19 mouse cellular contexts compared by ENCODE assay signal in the genomic region with DNA sequence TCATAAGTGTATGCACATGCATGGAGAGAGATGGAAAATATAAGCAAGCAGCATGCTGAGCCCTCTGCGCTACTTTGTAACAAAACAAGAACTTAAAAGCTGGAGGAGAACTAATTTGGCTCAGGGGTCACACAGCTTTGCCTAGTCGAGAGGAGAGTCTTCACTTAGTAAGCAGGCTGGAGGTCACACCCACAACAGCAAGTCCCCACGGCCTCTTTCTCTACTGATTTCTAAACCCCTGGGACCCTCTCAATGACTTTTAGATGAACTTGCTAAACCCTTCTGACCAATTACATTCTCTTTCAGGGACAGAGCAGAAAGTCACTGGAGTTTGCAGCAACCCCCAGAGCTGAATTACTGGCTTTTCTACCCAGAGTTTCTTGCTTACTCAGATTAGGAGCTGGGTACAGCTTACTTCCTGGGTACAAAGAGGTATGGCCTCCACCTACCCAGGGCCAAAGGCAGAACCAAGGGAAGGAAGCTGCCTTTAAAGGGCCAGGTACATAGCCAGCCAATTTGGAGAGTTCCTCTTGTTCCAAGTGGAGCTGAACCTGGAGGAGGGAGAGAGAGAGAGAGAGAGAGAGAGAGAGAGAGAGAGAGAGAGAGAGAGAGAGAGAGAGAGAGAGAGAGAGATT. TPM values are rescaled to one million over a fixed set of nuclear protein-coding genes. Genes with fewer than 3 reads are reported as not detected.
"Had no signal": no experiment of that assay in that cellular context is flagged by ENCODE, and none has a peak within 500 bp of the region (broad histone marks: within the 10 kb centered on the region; RNA-seq: fewer than 3 reads in every experiment).

No protein-coding gene starts in this region.

- DNase-seq: kidney, postnatal 10 days; kidney, postnatal 4 days; left cerebral cortex, postnatal 4 days; lung, adult 18-20 months; right cerebral cortex, postnatal 14 days; thymus, postnatal 36 days had no signal

RNA-seq across cellular contexts. Expression of a gene that starts 3.4 kb away (rescaled TPM):
- total RNA-seq: layer of hippocampus, adult 2 months; layer of hippocampus, postnatal 10 days; left cerebral cortex, postnatal 10 days; left cerebral cortex, postnatal 4 days; liver, adult 2 months; megakaryocyte-erythroid progenitor cell, adult 5-6 weeks had no signal
- polyA plus RNA-seq: kidney, embryonic 14.5 days; limb, embryonic 13.5 days; liver, adult 2 months; lung, embryonic 16.5 days; midbrain, embryonic 12.5 days; midbrain, embryonic 16.5 days; neural tube, embryonic 14.5 days had no signal

RNA-seq across cellular contexts. Expression of a gene that starts 12.8 kb away (rescaled TPM):
- total RNA-seq: layer of hippocampus, adult 2 months; layer of hippocampus, postnatal 10 days; left cerebral cortex, postnatal 10 days; left cerebral cortex, postnatal 4 days had no signal
- polyA plus RNA-seq: kidney, embryonic 14.5 days; midbrain, embryonic 12.5 days; midbrain, embryonic 16.5 days; neural tube, embryonic 14.5 days had no signal

RNA-seq across cellular contexts. Expression of a gene that starts 16.1 kb away (rescaled TPM):
- total RNA-seq: layer of hippocampus, adult 2 months; left cerebral cortex, postnatal 4 days had no signal
- polyA plus RNA-seq: midbrain, embryonic 12.5 days; midbrain, embryonic 16.5 days; neural tube, embryonic 14.5 days had no signal

RNA-seq across cellular contexts. Expression of a gene that starts 16.5 kb away (rescaled TPM):
- total RNA-seq: layer of hippocampus, adult 2 months; layer of hippocampus, postnatal 10 days; left cerebral cortex, postnatal 10 days; left cerebral cortex, postnatal 4 days; liver, adult 2 months; megakaryocyte-erythroid progenitor cell, adult 5-6 weeks had no signal
- polyA plus RNA-seq: kidney, embryonic 14.5 days; limb, embryonic 13.5 days; liver, embryonic 14.5 days; lung, embryonic 16.5 days; midbrain, embryonic 12.5 days; midbrain, embryonic 16.5 days; neural tube, embryonic 14.5 days; stomach, postnatal 0 days had no signal
